Comparison of ENCODE assay signal across 21 mouse cellular contexts in genomic region chr15:27662699-27663098, GRCm38 (mm10). TPM values are rescaled to one million over a fixed set of nuclear protein-coding genes. Genes with fewer than 3 reads are reported as not detected.
DNase-seq lines count a peak whose midpoint lies in the region.
"Had no signal": no experiment of that assay in that cellular context is flagged by ENCODE, and none has a peak within 500 bp of the region (broad histone marks: within the 10 kb centered on the region; RNA-seq: fewer than 3 reads in every experiment).

No protein-coding gene starts in this region.

- H3K36me3 ChIP-seq in macrophage (ENCODE audit: inconsistent target), result peaks cover 39% of the 10 kb centered on the region
- H3K36me3 ChIP-seq: forebrain, embryonic 10.5 days; forebrain, embryonic 12.5 days had no signal

- 0 out of 2 replicates have a peak overlapping the region, but pooled peaks have one; percentile 15 for H3K27ac ChIP-seq in macrophage
- H3K27ac ChIP-seq: embryonic facial prominence, embryonic 13.5 days; embryonic facial prominence, embryonic 15.5 days; forebrain, embryonic 10.5 days; forebrain, embryonic 12.5 days had no signal

- DNase-seq in 3T3-L1 (ENCODE audit: low read depth, low spot score) (peak; percentile 38), 416B (ENCODE audit: low read depth) (peak; percentile 17), MN1 (ENCODE audit: low spot score) (peak; percentile 21)
- no peak for DNase-seq in ovary, postnatal 36 days (ENCODE audit: low spot score)
- no peak for DNase-seq in heart, adult 9 months (ENCODE audit: low spot score in 2 of 2)
- DNase-seq in adrenal gland, postnatal 14 days, result no peak
- DNase-seq: adrenal gland, adult 2 months; adrenal gland, postnatal 25 days; cerebellum, adult 11 months; cerebellum, adult 18-20 months; cerebellum, adult 8-10 months; cerebellum, adult 9-11 months; cerebellum, postnatal 14 days; cerebellum, postnatal 36 days; embryo, embryonic 11 days had no signal

- H3K4me3 ChIP-seq in macrophage (ENCODE audit: inconsistent target), result no peak overlapping the region
- H3K4me3 ChIP-seq: embryonic facial prominence, embryonic 13.5 days; embryonic facial prominence, embryonic 15.5 days; erythroblast, embryonic 14.5 days; forebrain, embryonic 10.5 days; forebrain, embryonic 12.5 days had no signal

- 6% methylated on average over 1 of the region's 1 CpGs for WGBS in macrophage (ENCODE audit: missing documents)

- H3K79me2 ChIP-seq in macrophage (ENCODE audit: inconsistent target), result peaks cover 49% of the 10 kb centered on the region

RNA-seq across cellular contexts. Expression of gene Otulinl, which starts 18.7 kb away (rescaled TPM):
- total RNA-seq in macrophage (2018; cell fraction: chromatin; rRNA removed), result 100 to 1,000 TPM in 8 of 26 experiments, 10 to 100 TPM in 18; 19.8 to 170 (median 74.5) TPM
- 100 to 1,000 TPM in 9 of 26 experiments, 10 to 100 TPM in 17; 38.0 to 139 (median 90.4) TPM for total RNA-seq in macrophage (2018; cell fraction: cytosol; rRNA removed)
- total RNA-seq in macrophage (2018; cell fraction: nucleus; rRNA removed), result 100 to 1,000 TPM in 12 of 26 experiments, 10 to 100 TPM in 14; 31.4 to 206 (median 98.5) TPM
- 61.1 to 168 TPM (median 87.5 TPM) in 3 replicates for polyA plus RNA-seq in macrophage (2018)
- total RNA-seq in adrenal gland, postnatal 14 days (2021), result 5.5 and 14.0 TPM in 2 replicates

RNA-seq across cellular contexts. Expression of gene Otulin, which starts 32.2 kb away (rescaled TPM):
- total RNA-seq in macrophage (2018; cell fraction: chromatin; rRNA removed), result 100 to 1,000 TPM in 2 of 26 experiments, 10 to 100 TPM in 24; 33.5 to 108 (median 60.6) TPM
- total RNA-seq in macrophage (2018; cell fraction: cytosol; rRNA removed), result 10 to 100 TPM; 41.1 to 67.8 (median 52.0) TPM
- 100 to 1,000 TPM in 3 of 26 experiments, 10 to 100 TPM in 23; 40.5 to 114 (median 67.3) TPM for total RNA-seq in macrophage (2018; cell fraction: nucleus; rRNA removed)
- polyA plus RNA-seq in macrophage (2018), result 43.1 to 52.3 TPM (median 48.8 TPM) in 3 replicates
- 37.1 and 43.6 TPM in 2 replicates for total RNA-seq in adrenal gland, postnatal 14 days (2021)

Comparison
In these comparisons a context has a peak if more than half of its experiments do, and no peak if none do; other contexts are left out.
1. DNase-seq: peak in 3T3-L1 (single experiment), 416B (single experiment) and MN1 (single experiment); none in ovary, postnatal 36 days (single experiment), heart, adult 9 months (0 of 2) and adrenal gland, postnatal 14 days (single experiment).